Mouse (Mus musculus): ENCODE results near the gene AC109138.7. TPM values are rescaled to one million over a fixed set of nuclear protein-coding genes. Genes with fewer than 3 reads are reported as not detected.

Gene AC109138.7
- polyA plus RNA-seq, 1 experiment, result not detected

- Histone ChIP-seq H3K27me3 (ENCODE audit: control insufficient read depth, insufficient read depth, insufficient read length) (no peaks in the 10 kb centered on the region), H3K79me2 (ENCODE audit: control insufficient read depth, insufficient read depth) (peaks cover 18% of the 10 kb centered on the region), H3ac (ENCODE audit: control insufficient read depth, insufficient read length) (peak overlapping the region; percentile 73), H3K36me3 (ENCODE audit: control insufficient read depth, insufficient read depth) (peaks cover 23% of the 10 kb centered on the region), H3K4me2 (ENCODE audit: low read depth) (peak overlapping the region; percentile 99), H3K4me3 (peak overlapping the region; percentile 94)
- TF ChIP-seq POLR2AphosphoS2 (IDR thresholded peaks at IDR 0.05; ENCODE audit: insufficient read length, low read depth) (no peak), MYOG (IDR thresholded peaks at IDR 0.05; ENCODE audit: control insufficient read depth in 1 of 3, insufficient read depth in 1 of 3, insufficient read length in 2 of 3, low read depth in 2 of 3) (no peak), MAX (IDR thresholded peaks at IDR 0.05; ENCODE audit: low read depth) (no peak), TCF12 (IDR thresholded peaks at IDR 0.05; ENCODE audit: insufficient read depth, poor library complexity, severe bottlenecking) (no peak), SRF (IDR thresholded peaks at IDR 0.05; ENCODE audit: control insufficient read depth, insufficient read length, low read depth) (no peak), CEBPB (IDR thresholded peaks at IDR 0.05; ENCODE audit: insufficient read depth, poor library complexity, severe bottlenecking) (no peak), POLR2A (IDR thresholded peaks at IDR 0.05; ENCODE audit: insufficient read length, low read depth) (no peak), MYOD1 (IDR thresholded peaks at IDR 0.05; ENCODE audit: control insufficient read depth in 1 of 3, insufficient read length in 2 of 3, low read depth in 2 of 3) (no peak), TCF3 (IDR thresholded peaks at IDR 0.05; ENCODE audit: insufficient read length, low read depth) (no peak), REST (IDR thresholded peaks at IDR 0.05; ENCODE audit: insufficient read depth, insufficient read length) (no peak)
These were observed 21.0 kb upstream of the AC109138.7 start for GRCm38 (mm10) chr19:4193129-4193528.

GRCm38 (mm10) chr19:4194021-4194724 lies 20.0 kb upstream of the AC109138.7 start:
- H3ac ChIP-seq (ENCODE audit: control insufficient read depth, insufficient read length), result no peak overlapping the region
- no peak overlapping the region for H3K4me3 ChIP-seq
- H3K36me3 ChIP-seq (ENCODE audit: control insufficient read depth, insufficient read depth), result peaks cover 23% of the 10 kb centered on the region
- H3K4me2 ChIP-seq (ENCODE audit: low read depth), result peak overlapping the region; percentile 99
- peak; percentile 26 for TF ChIP-seq POLR2A (IDR thresholded peaks at IDR 0.05; ENCODE audit: insufficient read length, low read depth)
- peak; percentile 50 for TF ChIP-seq POLR2AphosphoS2 (IDR thresholded peaks at IDR 0.05; ENCODE audit: insufficient read length, low read depth)
- TF ChIP-seq CEBPB (IDR thresholded peaks at IDR 0.05; ENCODE audit: insufficient read depth, poor library complexity, severe bottlenecking), result no peak
- peaks cover 18% of the 10 kb centered on the region for H3K79me2 ChIP-seq (ENCODE audit: control insufficient read depth, insufficient read depth)
- H3K27me3 ChIP-seq (ENCODE audit: control insufficient read depth, insufficient read depth, insufficient read length), result no peaks in the 10 kb centered on the region

- TF ChIP-seq E2F4 (IDR thresholded peaks at IDR 0.05; ENCODE audit: insufficient read depth) (no peak), POLR2AphosphoS2 (IDR thresholded peaks at IDR 0.05; ENCODE audit: insufficient read length, low read depth) (no peak), POLR2A (IDR thresholded peaks at IDR 0.05; ENCODE audit: insufficient read length, low read depth) (no peak), MYOG (IDR thresholded peaks at IDR 0.05; ENCODE audit: control insufficient read depth in 1 of 3, insufficient read depth in 1 of 3, insufficient read length in 2 of 3, low read depth in 2 of 3) (no peak), MYOD1 (IDR thresholded peaks at IDR 0.05; ENCODE audit: control insufficient read depth in 1 of 3, insufficient read length in 2 of 3, low read depth in 2 of 3) (no peak), USF1 (IDR thresholded peaks at IDR 0.05; ENCODE audit: low read depth) (no peak), TCF12 (IDR thresholded peaks at IDR 0.05; ENCODE audit: insufficient read depth, poor library complexity, severe bottlenecking) (no peak)
- Histone ChIP-seq H3K79me2 (ENCODE audit: control insufficient read depth, insufficient read depth) (peaks cover 23% of the 10 kb centered on the region), H3ac (ENCODE audit: control insufficient read depth, insufficient read length) (no peak overlapping the region), H3K4me2 (ENCODE audit: low read depth) (no peak overlapping the region), H3K27me3 (ENCODE audit: control insufficient read depth, insufficient read depth, insufficient read length) (no peaks in the 10 kb centered on the region), H3K36me3 (ENCODE audit: control insufficient read depth, insufficient read depth) (peaks cover 23% of the 10 kb centered on the region), H3K4me3 (no peak overlapping the region)
These were observed 19.1 kb upstream of the AC109138.7 start for GRCm38 (mm10) chr19:4194776-4195650.

GRCm38 (mm10) chr19:4196048-4196447 lies 18.1 kb upstream of the AC109138.7 start:
- Histone ChIP-seq H3ac (ENCODE audit: control insufficient read depth, insufficient read length) (no peak overlapping the region), H3K79me2 (ENCODE audit: control insufficient read depth, insufficient read depth) (peaks cover 33% of the 10 kb centered on the region), H3K36me3 (ENCODE audit: control insufficient read depth, insufficient read depth) (peaks cover 23% of the 10 kb centered on the region), H3K27me3 (ENCODE audit: control insufficient read depth, insufficient read depth, insufficient read length) (no peaks in the 10 kb centered on the region), H3K4me3 (no peak overlapping the region), H3K4me2 (ENCODE audit: low read depth) (no peak overlapping the region)
- TF ChIP-seq MAX (IDR thresholded peaks at IDR 0.05; ENCODE audit: low read depth) (no peak), E2F4 (IDR thresholded peaks at IDR 0.05; ENCODE audit: insufficient read depth) (no peak), REST (IDR thresholded peaks at IDR 0.05; ENCODE audit: insufficient read depth, insufficient read length) (no peak), POLR2AphosphoS2 (IDR thresholded peaks at IDR 0.05; ENCODE audit: insufficient read length, low read depth) (no peak), MYOD1 (IDR thresholded peaks at IDR 0.05; ENCODE audit: control insufficient read depth in 1 of 3, insufficient read length in 2 of 3, low read depth in 2 of 3) (no peak), POLR2A (IDR thresholded peaks at IDR 0.05; ENCODE audit: insufficient read length, low read depth) (no peak), USF1 (IDR thresholded peaks at IDR 0.05; ENCODE audit: low read depth) (no peak)

DNA sequence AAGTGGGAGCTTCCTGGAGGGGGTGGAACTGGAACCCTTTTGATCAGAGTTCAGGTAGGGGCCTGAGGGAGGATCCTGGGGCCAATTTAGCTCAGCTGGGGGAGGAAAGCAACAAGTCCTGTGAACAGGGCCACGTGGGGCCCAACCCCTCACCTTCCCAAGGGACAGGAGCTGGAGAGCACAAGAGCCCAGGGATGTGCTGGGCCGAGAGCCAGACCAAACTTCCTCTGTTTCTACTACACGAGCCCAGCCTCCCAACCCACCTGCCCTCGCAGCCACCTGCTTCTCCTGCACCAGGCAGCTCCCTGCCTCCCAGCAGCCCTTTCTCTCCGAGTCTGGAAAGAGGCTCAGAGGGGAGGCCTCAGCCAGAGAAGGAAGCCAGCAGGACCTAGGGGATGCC lies 17.6 kb upstream of the AC109138.7 start:
- Histone ChIP-seq H3K36me3 (ENCODE audit: control insufficient read depth, insufficient read depth) (peaks cover 23% of the 10 kb centered on the region), H3K4me2 (ENCODE audit: low read depth) (no peak overlapping the region)

More for the DNA sequence above, 17.6 kb upstream of the AC109138.7 start:
- H3K27me3 ChIP-seq (ENCODE audit: control insufficient read depth, insufficient read depth, insufficient read length), result no peaks in the 10 kb centered on the region
- no peak for TF ChIP-seq SRF (IDR thresholded peaks at IDR 0.05; ENCODE audit: control insufficient read depth, insufficient read length, low read depth)
- no peak for TF ChIP-seq E2F4 (IDR thresholded peaks at IDR 0.05; ENCODE audit: insufficient read depth)
- TF ChIP-seq MYOD1 (IDR thresholded peaks at IDR 0.05; ENCODE audit: control insufficient read depth in 1 of 3, insufficient read length in 2 of 3, low read depth in 2 of 3), result no peak
- TF ChIP-seq POLR2A (IDR thresholded peaks at IDR 0.05; ENCODE audit: insufficient read length, low read depth), result no peak
- TF ChIP-seq TCF12 (IDR thresholded peaks at IDR 0.05; ENCODE audit: insufficient read depth, poor library complexity, severe bottlenecking), result no peak
- TF ChIP-seq TCF3 (IDR thresholded peaks at IDR 0.05; ENCODE audit: insufficient read length, low read depth), result no peak
- no peak for TF ChIP-seq MAX (IDR thresholded peaks at IDR 0.05; ENCODE audit: low read depth)
- no peak for TF ChIP-seq CEBPB (IDR thresholded peaks at IDR 0.05; ENCODE audit: insufficient read depth, poor library complexity, severe bottlenecking)
- TF ChIP-seq POLR2AphosphoS2 (IDR thresholded peaks at IDR 0.05; ENCODE audit: insufficient read length, low read depth), result no peak
- TF ChIP-seq MYOG (IDR thresholded peaks at IDR 0.05; ENCODE audit: control insufficient read depth in 1 of 3, insufficient read depth in 1 of 3, insufficient read length in 2 of 3, low read depth in 2 of 3), result no peak
- TF ChIP-seq USF1 (IDR thresholded peaks at IDR 0.05; ENCODE audit: low read depth), result no peak
- TF ChIP-seq REST (IDR thresholded peaks at IDR 0.05; ENCODE audit: insufficient read depth, insufficient read length), result no peak
- no peak overlapping the region for H3ac ChIP-seq (ENCODE audit: control insufficient read depth, insufficient read length)
- peaks cover 35% of the 10 kb centered on the region for H3K79me2 ChIP-seq (ENCODE audit: control insufficient read depth, insufficient read depth)
- no peak overlapping the region for H3K4me3 ChIP-seq
